ENCODE assay signal across 9 mouse cellular contexts in the genomic region with DNA sequence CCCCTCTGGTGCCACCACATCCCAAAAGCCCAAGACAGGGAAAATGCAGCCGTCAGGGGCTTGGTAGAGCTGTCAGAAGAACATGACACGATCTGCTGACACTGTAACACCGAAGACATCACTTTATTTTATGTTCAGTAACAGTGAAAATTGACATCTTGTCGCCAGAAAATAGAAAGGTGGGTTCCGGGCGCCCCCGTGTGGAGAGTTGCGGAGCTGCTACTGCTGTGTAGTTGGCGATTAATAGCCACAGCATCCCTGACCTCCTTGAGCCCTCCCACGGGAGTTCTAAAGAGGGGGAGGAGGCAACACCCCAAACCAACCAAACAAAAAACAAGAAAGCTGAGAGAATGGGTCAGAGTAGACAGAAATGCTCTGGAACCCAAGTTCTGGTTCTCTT. TPM values are rescaled to one million over a fixed set of nuclear protein-coding genes. Genes with fewer than 3 reads are reported as not detected.
DNase-seq lines count a peak whose midpoint lies in the region; ATAC-seq and TF ChIP-seq lines count a peak whose summit lies in the region.
"Had no signal": no experiment of that assay in that cellular context is flagged by ENCODE, and none has a peak within 500 bp of the region (broad histone marks: within the 10 kb centered on the region; RNA-seq: fewer than 3 reads in every experiment).

No protein-coding gene starts in this region.

- H3K9me3 ChIP-seq in hindbrain, embryonic 10.5 days, result no peaks in the 10 kb centered on the region
- H3K9me3 ChIP-seq in hindbrain, embryonic 12.5 days (replicated peaks), result no peaks in the 10 kb centered on the region
- no peaks in the 10 kb centered on the region for H3K9me3 ChIP-seq in forebrain, embryonic 13.5 days (replicated peaks)
- no peaks in the 10 kb centered on the region for H3K9me3 ChIP-seq in intestine, postnatal 0 days (ENCODE audit: control insufficient read depth)
- H3K9me3 ChIP-seq: megakaryocyte, embryonic 14.5 days had no signal

- WGBS in hindbrain, embryonic 10.5 days, result 5% methylated on average over 10 of the region's 10 CpGs
- 4% methylated on average over 10 of the region's 10 CpGs for WGBS in hindbrain, embryonic 12.5 days
- 4% methylated on average over 10 of the region's 10 CpGs for WGBS in forebrain, embryonic 13.5 days
- 2% methylated on average over 10 of the region's 10 CpGs for WGBS in intestine, postnatal 0 days
- 4% methylated on average over 10 of the region's 10 CpGs for WGBS in liver, adult 2 months

- no peak overlapping the region for H3K4me3 ChIP-seq in hindbrain, embryonic 10.5 days
- H3K4me3 ChIP-seq in hindbrain, embryonic 12.5 days, result no peak overlapping the region
- H3K4me3 ChIP-seq in forebrain, embryonic 13.5 days, result no peak overlapping the region
- no peak overlapping the region for H3K4me3 ChIP-seq in intestine, postnatal 0 days (ENCODE audit: low read depth, low read length)
- no peak overlapping the region for H3K4me3 ChIP-seq in liver, adult 2 months (ENCODE audit: insufficient read depth, low read depth, low read length)
- H3K4me3 ChIP-seq: megakaryocyte, embryonic 14.5 days had no signal

- no peaks in the 10 kb centered on the region for H3K79me2 ChIP-seq in liver, adult 2 months (ENCODE audit: control insufficient read depth, insufficient read depth, low read length)

- H3K4me2 ChIP-seq in hindbrain, embryonic 12.5 days (replicated peaks), result no peak overlapping the region
- no peak overlapping the region for H3K4me2 ChIP-seq in forebrain, embryonic 13.5 days
- no peak overlapping the region for H3K4me2 ChIP-seq in intestine, postnatal 0 days (replicated peaks; ENCODE audit: low read depth)

- H3K4me1 ChIP-seq in hindbrain, embryonic 10.5 days (replicated peaks), result peaks cover 50% of the 10 kb centered on the region
- peaks cover 37% of the 10 kb centered on the region for H3K4me1 ChIP-seq in hindbrain, embryonic 12.5 days
- peaks cover 49% of the 10 kb centered on the region for H3K4me1 ChIP-seq in forebrain, embryonic 13.5 days
- H3K4me1 ChIP-seq in intestine, postnatal 0 days (replicated peaks; ENCODE audit: control insufficient read depth, insufficient read depth, low read length), result no peaks in the 10 kb centered on the region
- no peaks in the 10 kb centered on the region for H3K4me1 ChIP-seq in liver, adult 2 months (ENCODE audit: control insufficient read depth, insufficient read depth, low read length)

- peak; percentile 93 for TF ChIP-seq CTCF in intestine, postnatal 0 days (IDR thresholded peaks at IDR 0.05; ENCODE audit: low read depth)
- TF ChIP-seq CTCF in liver, adult 2 months (IDR thresholded peaks at IDR 0.05; ENCODE audit: low read depth, low read length), result peak; percentile 90

- no peak for TF ChIP-seq POLR2A in liver, adult 2 months (IDR thresholded peaks at IDR 0.05; ENCODE audit: extremely low read depth, insufficient read depth, low read length)

- H3K9ac ChIP-seq in hindbrain, embryonic 12.5 days, result no peak overlapping the region
- no peak overlapping the region for H3K9ac ChIP-seq in forebrain, embryonic 13.5 days
- H3K9ac ChIP-seq in intestine, postnatal 0 days (ENCODE audit: low read depth, low read length), result no peak overlapping the region
- H3K9ac ChIP-seq in liver, adult 2 months (ENCODE audit: low read depth, low read length), result no peak overlapping the region

- peaks cover 62% of the 10 kb centered on the region for H3K36me3 ChIP-seq in hindbrain, embryonic 10.5 days
- H3K36me3 ChIP-seq in hindbrain, embryonic 12.5 days, result peaks cover 19% of the 10 kb centered on the region
- peaks cover 65% of the 10 kb centered on the region for H3K36me3 ChIP-seq in forebrain, embryonic 13.5 days (ENCODE audit: poor library complexity, severe bottlenecking)
- H3K36me3 ChIP-seq in intestine, postnatal 0 days (ENCODE audit: control insufficient read depth, insufficient read depth), result no peaks in the 10 kb centered on the region
- no peaks in the 10 kb centered on the region for H3K36me3 ChIP-seq in liver, adult 2 months (ENCODE audit: control insufficient read depth, insufficient read depth, low read length)

- H3K27me3 ChIP-seq in hindbrain, embryonic 10.5 days (ENCODE audit: insufficient read depth, poor library complexity, severe bottlenecking), result peaks cover 35% of the 10 kb centered on the region
- H3K27me3 ChIP-seq in hindbrain, embryonic 12.5 days, result peaks cover 16% of the 10 kb centered on the region
- peaks cover 13% of the 10 kb centered on the region for H3K27me3 ChIP-seq in forebrain, embryonic 13.5 days
- H3K27me3 ChIP-seq in intestine, postnatal 0 days (replicated peaks; ENCODE audit: control insufficient read depth, insufficient read depth, low read length), result no peaks in the 10 kb centered on the region
- peaks cover 5% of the 10 kb centered on the region for H3K27me3 ChIP-seq in liver, adult 2 months (ENCODE audit: control insufficient read depth, insufficient read depth, low read length)
- H3K27me3 ChIP-seq: megakaryocyte, embryonic 14.5 days had no signal

- H3K27ac ChIP-seq in hindbrain, embryonic 10.5 days, result peak overlapping the region; percentile 45; the same call in 1 of the 2 replicates
- H3K27ac ChIP-seq in hindbrain, embryonic 12.5 days, result no peak overlapping the region
- H3K27ac ChIP-seq in forebrain, embryonic 13.5 days, result peak overlapping the region; percentile 72
- no peak overlapping the region for H3K27ac ChIP-seq in intestine, postnatal 0 days (ENCODE audit: low read depth, low read length)
- H3K27ac ChIP-seq in liver, adult 2 months (replicated peaks; ENCODE audit: insufficient read depth, low read depth, low read length), result no peak overlapping the region

- ATAC-seq in hindbrain, embryonic 12.5 days (ENCODE audit: low FRiP score), result no peak
- 0 out of 2 replicates have a peak, but pooled peaks have one; percentile 3 for ATAC-seq in forebrain, embryonic 13.5 days
- no peak for ATAC-seq in intestine, postnatal 0 days

- DNase-seq in hindbrain, embryonic 10.5 days (ENCODE audit: low spot score), result peak; percentile 86
- peak; percentile 39 for DNase-seq in c-Kit-positive CD71-negative TER-119-negative erythroid progenitor cells, embryonic 14.5 days (ENCODE audit: low read depth)
- peak; percentile 7 for DNase-seq in liver, adult 2 months (ENCODE audit: extremely low read depth, low read depth, low spot score)
- peak; percentile 90 for DNase-seq in neural tube, embryonic 10.5 days (ENCODE audit: extremely low spot score, low spot score)
- DNase-seq in testis, postnatal 10 days (ENCODE audit: low spot score), result peak; percentile 92

RNA-seq across cellular contexts. Expression of a gene that starts 34.6 kb away (rescaled TPM):
- 225 and 238 TPM in 2 replicates for polyA plus RNA-seq in hindbrain, embryonic 10.5 days (2016; fragmentation: Nextera tagmentation; extraction: Ambion mirVana)
- 173 and 174 TPM in 2 replicates for polyA plus RNA-seq in hindbrain, embryonic 12.5 days (2016; fragmentation: Nextera tagmentation; extraction: Ambion mirVana)
- polyA plus RNA-seq in forebrain, embryonic 13.5 days (2015; fragmentation: Nextera tagmentation; extraction: Ambion mirVana), result 196 and 224 TPM in 2 replicates
- 114 and 121 TPM in 2 replicates for polyA plus RNA-seq in intestine, postnatal 0 days (2015; fragmentation: Nextera tagmentation; extraction: Ambion mirVana)
- 42.3 and 46.1 TPM in 2 replicates for total RNA-seq in liver, adult 2 months (2014; rRNA removed)
- polyA plus RNA-seq in liver, adult 2 months (2012; rRNA removed), result 27.4 and 28.5 TPM in 2 replicates

RNA-seq across cellular contexts. Expression of a gene that starts 42.9 kb away (rescaled TPM):
- polyA plus RNA-seq in hindbrain, embryonic 10.5 days (2016; fragmentation: Nextera tagmentation; extraction: Ambion mirVana), result 10.0 and 13.9 TPM in 2 replicates
- 46.7 and 52.6 TPM in 2 replicates for polyA plus RNA-seq in hindbrain, embryonic 12.5 days (2016; fragmentation: Nextera tagmentation; extraction: Ambion mirVana)
- 37.2 and 42.6 TPM in 2 replicates for polyA plus RNA-seq in forebrain, embryonic 13.5 days (2015; fragmentation: Nextera tagmentation; extraction: Ambion mirVana)
- 0.66 and 0.82 TPM in 2 replicates for polyA plus RNA-seq in intestine, postnatal 0 days (2015; fragmentation: Nextera tagmentation; extraction: Ambion mirVana)
- 0.09 and 0.27 TPM in 2 replicates for total RNA-seq in liver, adult 2 months (2014; rRNA removed)
- polyA plus RNA-seq in liver, adult 2 months (2012; rRNA removed), result 0.09 and 0.11 TPM in 2 replicates

RNA-seq across cellular contexts. Expression of a gene that starts 44.6 kb away (rescaled TPM):
- polyA plus RNA-seq in hindbrain, embryonic 10.5 days (2016; fragmentation: Nextera tagmentation; extraction: Ambion mirVana), result 111 and 113 TPM in 2 replicates
- 106 and 113 TPM in 2 replicates for polyA plus RNA-seq in hindbrain, embryonic 12.5 days (2016; fragmentation: Nextera tagmentation; extraction: Ambion mirVana)
- polyA plus RNA-seq in forebrain, embryonic 13.5 days (2015; fragmentation: Nextera tagmentation; extraction: Ambion mirVana), result 116 and 118 TPM in 2 replicates
- 72.4 and 76.2 TPM in 2 replicates for polyA plus RNA-seq in intestine, postnatal 0 days (2015; fragmentation: Nextera tagmentation; extraction: Ambion mirVana)
- total RNA-seq in liver, adult 2 months (2014; rRNA removed), result 39.0 and 44.9 TPM in 2 replicates
- 24.3 and 28.2 TPM in 2 replicates for polyA plus RNA-seq in liver, adult 2 months (2012; rRNA removed)

Comparison
In these comparisons a context has a peak if more than half of its experiments do, and no peak if none do; other contexts are left out.
1. H3K27ac ChIP-seq: peak in hindbrain, embryonic 10.5 days (single experiment) and forebrain, embryonic 13.5 days (single experiment); none in hindbrain, embryonic 12.5 days (single experiment), intestine, postnatal 0 days (single experiment) and liver, adult 2 months (single experiment).
2. DNase-seq: peak in every context shown above with its lines; median percentile 92 in testis, postnatal 10 days; 90 in neural tube, embryonic 10.5 days; 86 in hindbrain, embryonic 10.5 days; 39 in c-Kit-positive CD71-negative TER-119-negative erythroid progenitor cells, embryonic 14.5 days; 7 in liver, adult 2 months.